Mouse (Mus musculus) limb, embryonic 12.5 days (tissue): ENCODE results near the gene Rapgef1. TPM values are rescaled to one million over a fixed set of nuclear protein-coding genes. Genes with fewer than 3 reads are reported as not detected.
"Not testable (repeated sequence)": the region's sequence is repeated elsewhere in the genome, so short reads cannot be mapped to it uniquely, and the experiment has no call there.

ENCODE experiments used
- ATAC-seq: fragments of 200-750 bp; cut with Nextera tagmentation; 2 replicates; pipeline ENCODE4 v1.8.0; 2017; ENCODE audit warnings: low read depth, moderate TSS enrichment; ENCODE audit not compliant: insufficient number of reproducible peaks, insufficient read depth, low FRiP score, low TSS enrichment
- H3K27ac ChIP-seq: fragments of 300-500 bp; sonication (generic); 2 replicates; pipeline ENCODE4 v1.5.1; 2016; ENCODE audit warnings: mild to moderate bottlenecking, moderate library complexity
- H3K27me3 ChIP-seq: fragments of 300-500 bp; sonication (generic); 2 replicates; pipeline ENCODE4 v1.6.1; 2016; ENCODE audit warnings: mild to moderate bottlenecking, moderate library complexity
- H3K36me3 ChIP-seq: fragments of 300-500 bp; sonication (generic); 2 replicates; pipeline ENCODE4 v1.6.1; 2016; ENCODE audit warnings: mild to moderate bottlenecking, moderate library complexity
- H3K4me1 ChIP-seq: fragments of 300-500 bp; sonication (generic); replicated peaks from 2 replicates; pipeline ENCODE4 v1.6.1; 2016
- H3K4me2 ChIP-seq: fragments of 300-500 bp; sonication (generic); 2 replicates; pipeline ENCODE4 v1.6.1; 2016; ENCODE audit warnings: mild to moderate bottlenecking, moderate library complexity
- H3K4me3 ChIP-seq: fragments of 300-500 bp; sonication (generic); replicated peaks from 2 replicates; pipeline ENCODE4 v1.5.1; 2016; ENCODE audit warnings: mild to moderate bottlenecking
- H3K9ac ChIP-seq: fragments of 300-500 bp; sonication (generic); replicated peaks from 2 replicates; pipeline ENCODE4 v1.6.1; 2016; ENCODE audit warnings: mild to moderate bottlenecking, moderate library complexity
- H3K9me3 ChIP-seq: fragments of 300-500 bp; sonication (generic); 2 replicates; pipeline ENCODE4 v1.6.1; 2016; ENCODE audit warnings: mild to moderate bottlenecking, moderate library complexity
- WGBS: fragments of 180-500 bp; shearing (Covaris S2); methylation state at CpG from one replicate; pipeline ENCODE4 v1.1.7; 2016; 5-methylcytosine and 5-hydroxymethylcytosine counted together
- polyA plus RNA-seq: library from polyadenylated mRNA; unstranded; fragments of >200 nt; fragmentation: Nextera tagmentation; extraction: Ambion mirVana; gene quantifications from 2 replicates; pipeline ENCODE4 v1.2.1, GENCODE M21; 2016

Gene Rapgef1
- polyA plus RNA-seq, 1 experiment from 2014 or later, result 20.4 TPM

GRCm38 (mm10) chr2:29623247-29624090 is 3.9 kb downstream of the Rapgef1 start:
- ATAC-seq, result no peak
- WGBS, result 66% methylated on average over 9 of the region's 9 CpGs
- Histone ChIP-seq H3K4me2 (no peak overlapping the region), H3K9ac (no peak overlapping the region; the same call in 1 of the 2 replicates), H3K36me3 (peaks cover 18% of the 10 kb centered on the region), H3K9me3 (no peaks in the 10 kb centered on the region), H3K4me1 (peaks cover 32% of the 10 kb centered on the region), H3K27me3 (no peaks in the 10 kb centered on the region), H3K4me3 (no peak overlapping the region), H3K27ac (no peak overlapping the region)

- H3K27me3 ChIP-seq, result no peaks in the 10 kb centered on the region
- peaks cover 39% of the 10 kb centered on the region for H3K4me1 ChIP-seq
- H3K4me3 ChIP-seq, result no peak overlapping the region
- peaks cover 19% of the 10 kb centered on the region for H3K36me3 ChIP-seq
- H3K27ac ChIP-seq, result no peak overlapping the region
- H3K4me2 ChIP-seq, result no peak overlapping the region
- WGBS, result 84% methylated on average over 4 of the region's 4 CpGs
- no peaks in the 10 kb centered on the region for H3K9me3 ChIP-seq
- no peak for ATAC-seq
- H3K9ac ChIP-seq, result no peak overlapping the region
Observed at GRCm38 (mm10) chr2:29624091-29624608, 4.6 kb downstream of the Rapgef1 start.

DNA sequence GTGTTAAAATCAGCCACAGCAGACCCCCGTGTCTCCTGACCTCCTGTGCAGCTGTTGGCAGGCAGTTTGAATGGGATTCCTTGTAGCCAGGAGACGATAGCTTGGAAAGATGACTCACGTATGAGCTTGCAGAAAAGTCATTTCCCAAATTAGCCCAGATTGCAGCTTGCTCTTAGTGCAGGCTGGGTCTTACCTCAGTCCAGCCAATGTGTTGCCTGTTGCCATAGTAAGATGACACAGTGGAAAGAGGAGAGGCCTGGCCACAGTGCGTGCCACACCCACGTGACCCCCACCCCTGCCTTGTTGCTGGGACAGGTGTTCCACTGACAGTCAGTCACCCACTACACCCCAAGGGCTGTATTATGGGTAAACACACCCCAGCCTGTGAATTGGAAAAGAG is 5.2 kb downstream of the Rapgef1 start:
- no peak for ATAC-seq
- Histone ChIP-seq H3K36me3 (peaks cover 19% of the 10 kb centered on the region), H3K27ac (no peak overlapping the region), H3K4me1 (peaks cover 39% of the 10 kb centered on the region), H3K4me3 (no peak overlapping the region), H3K9ac (no peak overlapping the region), H3K9me3 (no peaks in the 10 kb centered on the region), H3K27me3 (no peaks in the 10 kb centered on the region), H3K4me2 (no peak overlapping the region)
- 82% methylated on average over 5 of the region's 5 CpGs for WGBS

DNA sequence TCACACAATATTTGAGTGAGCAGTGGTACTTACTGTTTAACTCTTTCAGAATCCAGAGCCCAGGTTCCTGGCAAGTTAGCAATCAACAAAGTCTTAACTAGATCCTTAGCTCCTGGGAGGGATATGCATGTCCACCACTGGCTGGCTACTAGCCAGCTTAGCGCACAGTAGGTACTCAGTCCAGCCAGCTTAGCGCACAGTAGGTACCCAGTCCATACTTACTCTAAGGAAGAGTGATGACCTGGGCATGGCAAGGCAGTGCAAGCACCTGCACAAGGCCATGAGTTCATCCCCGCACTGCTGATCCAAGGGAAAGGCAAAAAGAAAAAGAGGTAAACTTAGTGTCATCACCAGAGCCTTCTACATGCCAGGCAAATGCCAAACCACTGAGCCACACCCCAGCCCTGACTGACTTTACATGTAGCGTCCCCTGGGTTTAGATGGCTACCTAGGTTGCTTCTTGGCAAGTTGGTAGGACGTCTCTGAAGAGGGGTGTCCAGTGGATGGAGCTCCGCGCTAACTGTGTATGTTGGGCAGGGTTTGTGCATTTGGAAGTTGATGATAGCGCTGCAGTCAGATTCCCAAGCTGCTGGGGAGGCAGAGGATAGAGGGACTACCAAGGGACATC is 6.2 kb downstream of the Rapgef1 start:
- no peak for ATAC-seq
- WGBS, result 94% methylated on average over 8 of the region's 8 CpGs
- H3K4me1 ChIP-seq, result peaks cover 37% of the 10 kb centered on the region

GRCm38 (mm10) chr2:29627337-29627736 is 7.8 kb downstream of the Rapgef1 start:
- no peak overlapping the region for H3K9ac ChIP-seq
- no peak overlapping the region for H3K27ac ChIP-seq
- ATAC-seq, result no peak
- no peak overlapping the region for H3K4me3 ChIP-seq
- H3K4me2 ChIP-seq, result no peak overlapping the region
- peaks cover 32% of the 10 kb centered on the region for H3K36me3 ChIP-seq
- 83% methylated on average over 3 of the region's 3 CpGs for WGBS
- peaks cover 22% of the 10 kb centered on the region; the same call in 1 of the 2 replicates for H3K4me1 ChIP-seq
- H3K27me3 ChIP-seq, result no peaks in the 10 kb centered on the region
- H3K9me3 ChIP-seq, result no peaks in the 10 kb centered on the region

More for the DNA sequence above, 6.2 kb downstream of the Rapgef1 start:
- Histone ChIP-seq H3K27me3 (no peaks in the 10 kb centered on the region), H3K27ac (no peak overlapping the region), H3K4me3 (no peak overlapping the region), H3K4me2 (no peak overlapping the region), H3K9me3 (no peaks in the 10 kb centered on the region), H3K36me3 (peaks cover 26% of the 10 kb centered on the region), H3K9ac (no peak overlapping the region)

DNA sequence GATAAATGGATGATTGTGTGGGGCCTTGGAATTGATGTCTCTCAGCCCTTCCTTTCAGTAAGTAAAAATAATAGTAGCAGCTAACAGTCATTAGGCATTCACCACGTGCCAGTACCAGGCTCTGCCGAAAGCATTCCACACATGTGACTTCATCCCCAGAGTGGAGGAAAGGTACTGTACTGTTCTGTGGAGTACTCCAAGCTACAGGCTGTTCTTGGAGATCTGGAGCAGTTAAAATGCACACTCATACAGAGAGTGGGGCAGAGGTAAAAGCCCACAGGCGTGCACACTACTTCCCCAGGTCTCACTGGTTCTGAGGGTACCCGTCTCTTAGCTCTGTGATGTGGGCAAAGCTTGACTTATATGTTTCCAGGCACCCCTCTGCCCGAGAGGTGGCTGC is 8.7 kb downstream of the Rapgef1 start:
- peaks cover 25% of the 10 kb centered on the region for H3K4me1 ChIP-seq
- 77% methylated on average over 5 of the region's 5 CpGs for WGBS
- H3K36me3 ChIP-seq, result peaks cover 27% of the 10 kb centered on the region
- H3K27me3 ChIP-seq, result no peaks in the 10 kb centered on the region
- H3K9me3 ChIP-seq, result no peaks in the 10 kb centered on the region
- no peak overlapping the region for H3K4me3 ChIP-seq
- no peak overlapping the region for H3K9ac ChIP-seq
- no peak for ATAC-seq
- H3K4me2 ChIP-seq, result no peak overlapping the region
- H3K27ac ChIP-seq, result no peak overlapping the region

DNA sequence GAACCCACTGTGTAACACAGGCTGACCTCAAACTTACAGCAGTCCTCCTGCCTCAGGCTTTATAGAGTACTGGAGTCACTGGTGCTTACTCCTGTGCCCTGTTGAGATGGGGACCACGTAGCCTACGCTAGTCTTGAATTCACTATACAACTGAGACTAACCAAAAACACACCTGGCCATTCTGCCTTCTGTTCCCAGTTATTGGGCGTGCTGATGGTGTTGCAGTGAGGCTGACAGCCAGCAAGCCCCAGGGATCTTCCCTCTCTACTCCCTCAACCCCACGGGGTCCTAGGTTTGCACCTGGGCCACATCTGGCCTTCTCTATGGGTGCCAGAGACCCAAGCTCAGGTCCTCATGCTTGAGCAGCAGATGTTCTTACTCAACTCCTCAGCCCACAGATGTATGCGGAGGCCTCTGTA is 9.3 kb downstream of the Rapgef1 start:
- Histone ChIP-seq H3K9ac (no peak overlapping the region), H3K27me3 (no peaks in the 10 kb centered on the region), H3K36me3 (peaks cover 23% of the 10 kb centered on the region), H3K27ac (no peak overlapping the region), H3K4me1 (peaks cover 29% of the 10 kb centered on the region), H3K4me2 (no peak overlapping the region), H3K4me3 (no peak overlapping the region), H3K9me3 (no peaks in the 10 kb centered on the region)
- ATAC-seq, result no peak
- 61% methylated on average over 5 of the region's 5 CpGs for WGBS

DNA sequence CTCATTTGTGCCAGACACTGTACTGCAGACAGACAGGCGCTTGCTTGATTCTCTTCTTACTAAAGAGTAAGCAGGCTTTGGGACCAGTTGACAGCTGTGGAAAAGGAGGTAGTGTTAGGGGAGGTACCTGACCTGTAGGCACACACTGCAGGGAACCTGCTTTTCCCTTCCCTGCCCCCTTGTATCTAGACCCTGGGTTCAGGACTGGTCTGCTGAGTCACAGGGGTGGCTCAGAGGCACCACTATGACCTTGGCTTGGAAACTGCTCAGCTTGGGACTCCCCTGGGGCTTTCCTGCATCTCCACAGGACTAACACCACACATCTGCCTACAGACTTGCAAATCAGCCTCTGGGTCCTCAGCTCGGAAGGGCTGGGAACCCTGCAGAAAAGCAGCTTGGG is 9.8 kb downstream of the Rapgef1 start:
- H3K9ac ChIP-seq, result no peak overlapping the region
- no peaks in the 10 kb centered on the region for H3K27me3 ChIP-seq
- no peak overlapping the region for H3K27ac ChIP-seq
- no peak overlapping the region for H3K4me2 ChIP-seq
- peaks cover 29% of the 10 kb centered on the region for H3K4me1 ChIP-seq
- peaks cover 23% of the 10 kb centered on the region for H3K36me3 ChIP-seq
- 75% methylated on average over 2 of the region's 2 CpGs for WGBS
- no peak overlapping the region for H3K4me3 ChIP-seq
- no peaks in the 10 kb centered on the region for H3K9me3 ChIP-seq
- no peak for ATAC-seq

GRCm38 (mm10) chr2:29630141-29630771 is 10.7 kb downstream of the Rapgef1 start:
- H3K4me2 ChIP-seq, result no peak overlapping the region
- H3K27me3 ChIP-seq, result no peaks in the 10 kb centered on the region
- H3K4me1 ChIP-seq, result peaks cover 29% of the 10 kb centered on the region
- no peaks in the 10 kb centered on the region for H3K9me3 ChIP-seq
- no peak overlapping the region for H3K27ac ChIP-seq
- no peak for ATAC-seq
- WGBS, result 86% methylated on average over 10 of the region's 10 CpGs
- no peak overlapping the region for H3K4me3 ChIP-seq
- peaks cover 23% of the 10 kb centered on the region for H3K36me3 ChIP-seq
- no peak overlapping the region for H3K9ac ChIP-seq

DNA sequence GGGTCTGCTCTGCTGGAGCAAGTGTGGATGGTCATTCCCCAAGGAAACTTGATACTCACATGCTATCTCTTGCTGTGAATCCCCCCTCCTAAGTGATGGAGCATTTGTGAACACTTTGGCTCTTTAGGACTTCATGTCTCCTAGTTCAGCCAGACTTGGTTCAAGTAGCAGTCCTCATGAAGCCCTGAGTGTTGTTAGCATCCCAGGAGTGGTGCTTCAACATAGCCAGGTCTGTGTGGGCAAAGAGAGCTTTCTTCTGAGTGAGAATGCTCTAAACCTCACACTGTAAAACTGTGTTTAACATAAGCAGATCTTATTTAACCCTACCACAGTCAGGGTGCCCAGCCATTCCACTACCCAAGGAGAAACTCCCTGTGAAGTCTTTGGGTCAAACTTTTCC is 11.5 kb downstream of the Rapgef1 start:
- peaks cover 20% of the 10 kb centered on the region; the same call in 1 of the 2 replicates for H3K36me3 ChIP-seq
- no peak overlapping the region for H3K9ac ChIP-seq
- no peak overlapping the region for H3K27ac ChIP-seq
- no peak overlapping the region for H3K4me3 ChIP-seq
- no peak for ATAC-seq
- H3K9me3 ChIP-seq, result no peaks in the 10 kb centered on the region
- H3K4me2 ChIP-seq, result no peak overlapping the region
- peaks cover 31% of the 10 kb centered on the region for H3K4me1 ChIP-seq
- H3K27me3 ChIP-seq, result no peaks in the 10 kb centered on the region

- H3K27me3 ChIP-seq, H3K9me3 ChIP-seq, ATAC-seq, H3K4me3 ChIP-seq, H3K4me2 ChIP-seq, H3K27ac ChIP-seq, H3K9ac ChIP-seq: not testable (repeated sequence)
- H3K4me1 ChIP-seq, result peaks cover 31% of the 10 kb centered on the region
- 89% methylated on average over 12 of the region's 12 CpGs for WGBS
- H3K36me3 ChIP-seq, result peaks cover 20% of the 10 kb centered on the region; the same call in 1 of the 2 replicates
Observed at GRCm38 (mm10) chr2:29631564-29632167, 12.1 kb downstream of the Rapgef1 start.
